Mouse (Mus musculus) neural tube, embryonic 15.5 days (tissue): ENCODE measurements at regions not wholly inside any gene's neighbourhood (a gene's known extent, or its start where the extent isn't known, plus 50 kb on each side); places are given as distances from the start of the nearest gene placed in this dataset.

Source experiments
- ATAC-seq: fragments of 200-750 bp; cut with Nextera tagmentation; 2 replicates; pipeline ENCODE4 v1.8.0; 2017; ENCODE audit warnings: mild to moderate bottlenecking, moderate TSS enrichment, moderate library complexity; ENCODE audit not compliant: low FRiP score
- H3K27ac ChIP-seq: fragments of 300-500 bp; sonication (generic); replicated peaks from 2 replicates; pipeline ENCODE4 v1.5.1; 2015; ENCODE audit warnings: mild to moderate bottlenecking, inconsistent platforms
- H3K27me3 ChIP-seq: fragments of 300-500 bp; sonication (generic); replicated peaks from 2 replicates; pipeline ENCODE4 v1.6.1; 2015; ENCODE audit warnings: inconsistent platforms
- H3K36me3 ChIP-seq: fragments of 300-500 bp; sonication (generic); 2 replicates; pipeline ENCODE4 v1.6.1; 2015; ENCODE audit warnings: inconsistent platforms
- H3K4me1 ChIP-seq: fragments of 300-500 bp; sonication (generic); 2 replicates; pipeline ENCODE4 v1.6.1; 2015; ENCODE audit warnings: inconsistent platforms
- H3K4me2 ChIP-seq: fragments of 300-500 bp; sonication (generic); 2 replicates; pipeline ENCODE4 v1.6.1; 2015; ENCODE audit warnings: inconsistent platforms, mild to moderate bottlenecking, moderate library complexity
- H3K4me3 ChIP-seq: fragments of 300-500 bp; sonication (generic); replicated peaks from 2 replicates; pipeline ENCODE4 v1.5.1; 2015; ENCODE audit warnings: mild to moderate bottlenecking, inconsistent platforms
- H3K9ac ChIP-seq: fragments of 300-500 bp; sonication (generic); replicated peaks from 2 replicates; pipeline ENCODE4 v1.6.1; 2015; ENCODE audit warnings: mild to moderate bottlenecking, inconsistent platforms
- H3K9me3 ChIP-seq: fragments of 300-500 bp; sonication (generic); replicated peaks from 2 replicates; pipeline ENCODE4 v1.6.1; 2016; ENCODE audit warnings: inconsistent platforms
- WGBS: fragments of 180-500 bp; shearing (Covaris S2); methylation state at CpG from one replicate; pipeline ENCODE4 v1.1.7; 2015; ENCODE audit warnings: mixed read lengths; 5-methylcytosine and 5-hydroxymethylcytosine counted together

GRCm38 (mm10) chr11:71625501-71626191 is 124.1 kb upstream of the Wscd1 start:
- Histone ChIP-seq H3K4me3 (no peak overlapping the region), H3K9me3 (no peaks in the 10 kb centered on the region), H3K4me2 (no peak overlapping the region), H3K4me1 (no peaks in the 10 kb centered on the region), H3K27me3 (no peaks in the 10 kb centered on the region), H3K9ac (no peak overlapping the region), H3K36me3 (no peaks in the 10 kb centered on the region), H3K27ac (no peak overlapping the region)
- no peak for ATAC-seq
- WGBS: 80% methylated on average over 5 of the region's 5 CpGs

DNA sequence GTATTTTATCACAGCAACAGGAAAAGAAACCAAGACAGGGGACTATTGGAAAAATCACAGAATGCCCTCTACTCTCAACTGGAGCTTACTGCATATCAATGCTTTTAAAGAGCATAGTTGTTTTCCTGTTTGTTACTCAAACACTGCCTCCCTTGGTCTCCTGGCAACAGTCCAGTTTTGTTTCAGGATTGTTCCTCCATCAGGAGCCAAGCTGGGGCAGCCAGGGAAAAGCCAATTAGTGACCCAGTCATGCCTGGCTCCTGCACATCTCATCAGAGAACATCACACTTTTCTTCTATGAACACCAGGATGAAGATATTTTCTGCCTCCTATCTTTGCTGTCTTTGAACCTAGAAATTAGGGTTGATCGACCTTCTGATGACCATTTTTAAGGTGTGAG is 113.6 kb upstream of the Wscd1 start:
- Histone ChIP-seq H3K9me3 (no peaks in the 10 kb centered on the region), H3K27ac (peak overlapping the region; percentile 33; the same call in 1 of the 2 replicates), H3K4me2 (no peak overlapping the region), H3K27me3 (no peaks in the 10 kb centered on the region), H3K4me3 (no peak overlapping the region), H3K4me1 (peaks cover 5% of the 10 kb centered on the region; the same call in 1 of the 2 replicates), H3K36me3 (no peaks in the 10 kb centered on the region), H3K9ac (no peak overlapping the region)
- WGBS: 64% methylated on average over 1 of the region's 1 CpGs
- ATAC-seq: no peak

DNA sequence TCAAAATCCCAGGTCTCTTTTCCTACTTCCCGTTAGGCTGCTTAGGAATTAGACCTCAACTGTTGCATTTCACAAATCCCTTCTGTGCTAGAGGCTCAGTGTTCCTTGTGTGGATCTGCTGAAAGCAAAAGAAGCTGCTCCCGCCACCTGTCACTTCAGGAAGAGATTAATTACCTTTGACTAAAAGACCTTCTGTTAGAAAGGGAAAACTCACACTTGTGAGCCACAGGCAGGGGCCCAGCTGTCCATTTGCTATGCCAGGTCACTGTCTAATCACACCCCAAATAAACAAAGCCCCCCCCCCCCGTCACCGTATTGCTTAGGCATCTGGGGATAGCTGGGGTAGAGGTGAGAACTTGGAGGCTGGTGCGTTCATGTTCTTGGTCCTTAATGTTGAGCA is 112.9 kb upstream of the Wscd1 start:
- Histone ChIP-seq H3K27me3 (no peaks in the 10 kb centered on the region), H3K36me3 (no peaks in the 10 kb centered on the region), H3K9me3 (no peaks in the 10 kb centered on the region), H3K9ac (no peak overlapping the region), H3K4me2 (no peak overlapping the region), H3K27ac (peak overlapping the region; percentile 33; the same call in 1 of the 2 replicates), H3K4me1 (peaks cover 5% of the 10 kb centered on the region; the same call in 1 of the 2 replicates), H3K4me3 (no peak overlapping the region)
- no peak for ATAC-seq
- 10% methylated on average over 5 of the region's 5 CpGs for WGBS

- H3K4me1 ChIP-seq: no peaks in the 10 kb centered on the region
- H3K9me3 ChIP-seq: no peaks in the 10 kb centered on the region
- H3K9ac ChIP-seq: no peak overlapping the region
- no peaks in the 10 kb centered on the region for H3K36me3 ChIP-seq
- 79% methylated on average over 5 of the region's 5 CpGs for WGBS
- H3K4me2 ChIP-seq: no peak overlapping the region
- H3K27me3 ChIP-seq: no peaks in the 10 kb centered on the region
- H3K4me3 ChIP-seq: no peak overlapping the region
- 0 out of 2 replicates have a peak overlapping the region, but pooled peaks have one; percentile 0 for H3K27ac ChIP-seq
- ATAC-seq: no peak
These were observed 106.8 kb upstream of the Wscd1 start for GRCm38 (mm10) chr11:71642886-71643285.

DNA sequence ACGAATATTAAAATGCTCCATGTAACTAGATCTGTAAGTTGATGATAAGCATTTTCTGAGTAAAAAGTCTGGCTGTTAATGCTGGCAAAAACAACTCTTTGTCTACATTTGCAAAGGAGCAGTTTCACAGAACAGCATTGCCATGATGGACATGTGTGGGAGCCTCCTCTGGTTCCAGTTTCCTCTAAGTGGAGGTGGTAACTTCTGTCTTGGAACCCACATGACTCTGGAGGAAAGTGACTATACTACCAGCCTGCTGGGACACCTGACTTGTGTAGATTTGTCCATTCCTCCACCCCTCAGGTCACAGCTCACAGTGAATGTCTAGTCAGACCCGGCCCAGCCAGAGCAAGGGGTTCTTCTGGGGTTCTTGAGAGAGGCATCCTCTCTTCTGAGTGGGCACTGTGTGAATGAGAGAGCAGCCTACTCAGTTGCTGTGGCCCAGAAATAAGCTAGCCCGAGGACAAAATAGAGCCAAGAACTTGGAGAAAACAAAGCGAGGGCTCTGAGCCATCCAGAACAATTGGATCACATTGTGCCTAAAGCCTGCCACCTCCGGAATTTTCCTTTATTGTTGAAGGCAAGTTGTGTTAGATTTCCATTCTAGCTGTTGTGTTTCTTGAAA is 97.9 kb upstream of the Wscd1 start:
- no peak overlapping the region for H3K4me2 ChIP-seq
- no peaks in the 10 kb centered on the region for H3K9me3 ChIP-seq
- H3K36me3 ChIP-seq: no peaks in the 10 kb centered on the region
- H3K9ac ChIP-seq: no peak overlapping the region
- ATAC-seq: no peak
- no peaks in the 10 kb centered on the region for H3K4me1 ChIP-seq
- WGBS: 91% methylated on average over 5 of the region's 5 CpGs
- H3K27me3 ChIP-seq: no peaks in the 10 kb centered on the region
- no peak overlapping the region for H3K4me3 ChIP-seq
- no peak overlapping the region for H3K27ac ChIP-seq

DNA sequence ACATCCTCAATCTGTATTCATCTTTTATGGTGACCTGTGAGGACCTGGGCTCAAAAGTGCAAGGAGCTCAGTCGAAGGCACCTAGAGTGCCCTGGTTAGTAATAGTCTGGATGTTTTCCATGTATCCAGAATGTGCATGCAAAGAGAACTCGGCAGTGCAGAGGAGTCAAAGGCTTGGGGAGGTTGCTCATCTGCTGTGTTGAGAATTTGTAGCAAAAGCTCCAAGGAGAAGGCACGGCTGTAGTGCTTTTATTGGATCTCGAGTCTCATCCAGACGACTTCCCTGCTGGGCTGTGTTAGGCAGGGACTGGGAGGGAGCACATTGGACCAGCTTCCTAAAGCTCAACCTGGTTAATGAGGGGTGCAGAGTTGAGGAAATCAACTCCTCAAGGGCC is 97.3 kb upstream of the Wscd1 start:
- no peak for ATAC-seq
- Histone ChIP-seq H3K27ac (no peak overlapping the region), H3K9ac (no peak overlapping the region), H3K4me3 (no peak overlapping the region), H3K36me3 (no peaks in the 10 kb centered on the region), H3K9me3 (no peaks in the 10 kb centered on the region), H3K27me3 (no peaks in the 10 kb centered on the region), H3K4me2 (no peak overlapping the region), H3K4me1 (no peaks in the 10 kb centered on the region)
- 65% methylated on average over 5 of the region's 5 CpGs for whole genome bisulfite sequencing

DNA sequence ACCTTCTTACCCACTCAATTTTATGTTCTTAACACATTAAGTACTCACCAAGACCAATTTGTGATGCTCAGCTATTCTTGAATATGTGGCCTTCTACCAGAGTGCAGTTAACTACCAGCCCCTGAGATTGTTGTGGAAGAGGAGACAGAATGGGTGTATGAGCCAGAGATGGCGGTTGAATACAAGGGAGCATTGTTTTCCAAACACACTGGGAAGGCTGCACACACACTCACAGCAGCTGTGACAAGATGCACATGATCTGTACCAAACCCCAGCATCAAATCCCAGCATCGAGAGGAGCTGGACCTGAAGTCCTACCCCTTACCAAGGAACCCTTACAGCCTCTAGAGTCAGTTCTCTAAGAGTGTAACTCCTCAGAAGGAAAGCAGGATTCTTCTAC is 91.4 kb upstream of the Wscd1 start:
- H3K4me2 ChIP-seq: no peak overlapping the region
- H3K4me3 ChIP-seq: no peak overlapping the region
- no peak overlapping the region for H3K9ac ChIP-seq
- whole genome bisulfite sequencing: 61% methylated on average over 2 of the region's 2 CpGs
- no peak for ATAC-seq
- H3K27me3 ChIP-seq: no peaks in the 10 kb centered on the region
- H3K4me1 ChIP-seq: no peaks in the 10 kb centered on the region
- H3K9me3 ChIP-seq: no peaks in the 10 kb centered on the region
- H3K27ac ChIP-seq: no peak overlapping the region
- no peaks in the 10 kb centered on the region for H3K36me3 ChIP-seq

DNA sequence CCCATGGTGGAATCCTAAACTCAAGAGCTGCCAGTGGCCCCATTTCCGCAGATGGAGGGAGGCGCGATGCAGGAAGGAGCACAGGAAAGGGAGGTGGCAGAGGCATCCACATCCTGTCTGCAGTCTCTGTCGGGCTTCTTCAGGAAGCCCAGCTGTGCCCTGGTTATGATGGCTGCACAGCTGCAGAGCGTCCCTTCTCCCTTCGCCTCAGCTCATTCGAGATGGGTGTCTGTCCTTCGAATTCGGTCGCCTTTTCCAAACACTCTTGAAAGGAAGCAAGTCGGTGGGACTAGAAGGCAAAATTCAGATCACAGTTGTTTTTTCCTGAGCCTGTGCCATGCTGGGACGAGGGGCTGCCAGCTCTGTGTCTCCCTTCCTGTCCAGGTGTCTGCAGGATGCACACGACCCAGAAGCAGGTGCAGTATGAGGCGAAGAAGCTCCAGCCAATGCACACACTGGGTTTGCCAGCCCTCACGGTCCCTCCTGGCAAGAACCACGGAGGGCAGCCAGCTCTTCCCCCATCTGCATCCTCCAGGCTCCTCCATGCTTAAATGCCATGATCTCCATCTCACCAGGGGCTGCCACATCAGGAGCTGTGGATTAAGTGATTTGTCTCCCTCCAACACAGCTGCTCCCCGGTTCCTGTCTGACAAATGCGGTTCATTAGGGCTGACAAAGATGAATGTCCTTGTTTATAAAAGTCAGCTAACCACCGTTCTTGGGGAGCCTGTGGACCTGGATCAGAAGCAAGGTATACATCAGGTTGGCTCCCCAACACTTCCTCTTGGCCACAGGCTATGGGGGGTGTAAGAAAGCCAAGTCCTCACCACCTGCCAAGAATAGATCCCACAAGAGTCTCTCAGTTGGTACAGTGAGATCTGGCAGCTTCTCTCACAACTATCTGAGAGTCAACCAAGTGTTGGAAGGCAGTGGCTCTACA is 79.3 kb upstream of the Wscd1 start:
- no peak overlapping the region for H3K4me3 ChIP-seq
- WGBS: 65% methylated on average over 19 of the region's 19 CpGs
- H3K4me1 ChIP-seq: peaks cover 8% of the 10 kb centered on the region; the same call in 1 of the 2 replicates
- no peaks in the 10 kb centered on the region for H3K9me3 ChIP-seq
- no peak overlapping the region for H3K4me2 ChIP-seq
- H3K9ac ChIP-seq: no peak overlapping the region
- H3K36me3 ChIP-seq: no peaks in the 10 kb centered on the region
- no peaks in the 10 kb centered on the region for H3K27me3 ChIP-seq
- no peak for ATAC-seq
- H3K27ac ChIP-seq: 0 out of 2 replicates have a peak overlapping the region, but pooled peaks have one; percentile 5

DNA sequence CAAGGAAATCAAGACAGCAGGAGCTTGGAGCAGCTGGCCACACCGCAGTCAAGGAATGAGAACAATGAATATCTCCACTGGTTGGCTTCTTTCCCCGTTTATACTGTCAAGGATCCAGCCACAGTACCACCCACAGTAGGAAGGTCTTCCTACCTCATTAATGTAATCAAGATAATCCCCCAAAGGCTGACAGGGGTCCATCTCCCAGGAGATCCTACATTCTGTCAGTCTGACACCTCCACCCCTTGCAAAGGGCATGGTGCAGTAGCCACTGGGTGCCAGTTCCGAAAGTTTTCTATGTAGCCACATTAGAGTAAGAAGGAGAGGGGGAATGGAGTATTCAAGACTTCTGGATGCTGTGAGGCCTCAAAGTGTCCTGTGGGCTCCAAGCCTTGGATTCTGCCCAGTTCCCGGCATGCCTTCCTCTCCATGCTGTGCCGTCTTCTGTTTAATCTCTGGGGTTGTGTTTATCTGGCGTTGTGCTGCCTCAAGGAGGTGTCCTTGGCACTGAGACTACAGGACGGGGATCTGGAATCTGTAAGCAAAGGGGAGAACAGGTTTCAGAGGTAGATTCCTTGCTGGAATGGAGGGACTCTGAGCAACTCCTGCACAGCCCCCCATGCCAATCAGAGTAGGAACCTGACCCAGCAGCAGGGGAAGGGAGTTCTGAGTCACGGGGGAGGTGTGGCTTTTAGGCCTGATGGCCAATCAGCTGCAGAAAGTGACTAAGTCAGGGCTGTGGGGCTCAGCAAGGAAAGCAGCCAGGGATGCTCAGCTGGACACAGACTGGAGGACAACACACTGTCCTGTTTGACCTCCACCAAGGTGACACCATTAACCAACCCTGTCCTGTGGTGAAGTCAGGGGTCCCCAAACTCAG is 77.3 kb upstream of the Wscd1 start:
- no peak overlapping the region for H3K9ac ChIP-seq
- H3K27ac ChIP-seq: no peak overlapping the region
- no peak for ATAC-seq
- no peaks in the 10 kb centered on the region for H3K9me3 ChIP-seq
- no peaks in the 10 kb centered on the region for H3K27me3 ChIP-seq
- WGBS: 60% methylated on average over 8 of the region's 8 CpGs
- H3K4me2 ChIP-seq: no peak overlapping the region
- H3K4me3 ChIP-seq: no peak overlapping the region
- peaks cover 3% of the 10 kb centered on the region; the same call in 1 of the 2 replicates for H3K4me1 ChIP-seq
- no peaks in the 10 kb centered on the region for H3K36me3 ChIP-seq

GRCm38 (mm10) chr11:71674319-71674718 is 75.4 kb upstream of the Wscd1 start:
- no peaks in the 10 kb centered on the region for H3K9me3 ChIP-seq
- no peak overlapping the region for H3K9ac ChIP-seq
- no peaks in the 10 kb centered on the region for H3K36me3 ChIP-seq
- peaks cover 3% of the 10 kb centered on the region; the same call in 1 of the 2 replicates for H3K4me1 ChIP-seq
- 52% methylated on average over 5 of the region's 5 CpGs for WGBS
- ATAC-seq: no peak
- H3K4me3 ChIP-seq: no peak overlapping the region
- H3K27me3 ChIP-seq: no peaks in the 10 kb centered on the region
- H3K27ac ChIP-seq: no peak overlapping the region
- H3K4me2 ChIP-seq: no peak overlapping the region
